Mouse (Mus musculus) cortical plate, adult 2 months (tissue): ENCODE data around the gene Olfr1198. TPM values are rescaled to one million over a fixed set of nuclear protein-coding genes. Genes with fewer than 3 reads are reported as not detected.

Experiments used
- H3K27ac ChIP-seq: fragments of 200-500 bp; 2 replicates; pipeline ENCODE4 v1.5.1; 2012; ENCODE audit warnings: low read length, control low read depth, inconsistent platforms; ENCODE audit not compliant: insufficient read depth
- H3K4me1 ChIP-seq: fragments of 200-500 bp; 2 replicates; pipeline ENCODE4 v1.6.1; 2011; ENCODE audit warnings: low read length; ENCODE audit not compliant: control insufficient read depth, insufficient read depth
- H3K4me3 ChIP-seq: fragments of 200-500 bp; 2 replicates; pipeline ENCODE4 v1.5.1; 2011; ENCODE audit warnings: mild to moderate bottlenecking, low read length, control low read depth; ENCODE audit not compliant: insufficient read depth
- CTCF ChIP-seq: fragments of 200-500 bp; IDR thresholded peaks from 2 replicates; pipeline ENCODE4 v1.5.1; 2011; ENCODE audit warnings: mild to moderate bottlenecking, control low read depth, low read length; ENCODE audit not compliant: insufficient read depth; ENCODE audit errors: extremely low read depth
- POLR2A ChIP-seq: fragments of 200-500 bp; IDR thresholded peaks from 2 replicates; pipeline ENCODE4 v1.6.1; 2011; ENCODE audit warnings: mild to moderate bottlenecking, low read length, control low read depth; ENCODE audit not compliant: insufficient read depth; ENCODE audit errors: extremely low read depth
- polyA plus RNA-seq: library from polyadenylated mRNA; depleted of rRNA; stranded (reverse); fragments of >200 nt; gene quantifications from 2 replicates; pipeline ENCODE4 v1.2.3, GENCODE M21; 2012; rRNA removed

Gene Olfr1198
- not detected in 2 replicates for polyA plus RNA-seq

DNA sequence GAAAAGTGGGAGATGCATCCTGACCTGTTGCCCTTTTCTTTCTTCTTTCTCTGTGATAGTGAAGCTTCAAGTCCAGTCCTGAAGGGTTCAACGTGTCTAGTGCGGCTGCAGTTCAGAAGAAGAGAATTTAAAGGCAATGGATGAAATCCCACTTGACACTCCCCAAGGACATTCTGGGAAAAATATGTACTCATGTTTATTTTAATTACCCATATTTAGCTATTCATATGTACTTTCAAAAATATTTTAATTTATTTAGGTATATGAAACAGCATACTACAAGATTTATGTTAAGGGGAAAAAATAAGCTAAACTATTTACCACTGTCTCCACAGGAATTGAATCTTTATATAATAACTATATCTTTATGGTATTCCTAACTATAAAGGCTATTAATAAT is at the start of gene Olfr1198:
Gene Olfr1198 (minus strand): TSS at position 101 of the 400 bp plus-strand sequence.
- Histone ChIP-seq H3K4me3 (no peak within 1 kb of the TSS), H3K4me1 (no peaks in the 10 kb centered on the region), H3K27ac (no peak within 1 kb of the TSS)
- TF ChIP-seq CTCF (no peak), POLR2A (no peak)

DNA sequence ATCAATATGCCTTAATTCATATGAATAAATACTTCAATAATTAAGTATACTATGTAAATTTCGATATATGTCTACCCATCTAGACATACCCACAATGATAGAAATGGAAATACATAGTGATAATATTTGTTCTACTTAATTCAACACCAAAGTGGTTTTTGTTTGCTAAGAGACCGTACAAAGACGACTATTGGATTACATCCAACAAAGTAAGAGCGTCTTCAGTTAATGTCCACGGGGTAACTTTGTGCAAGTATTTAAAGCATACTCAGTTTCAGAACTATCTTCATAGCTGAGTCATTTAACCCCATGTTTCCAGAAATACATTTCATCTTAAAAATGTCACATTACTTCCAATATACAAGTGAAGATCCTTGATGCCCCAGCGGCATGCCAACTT is 41.6 kb upstream of the Olfr1198 start, which contains the start of gene Olfr1201:
Gene Olfr1201 (plus strand): TSS at position 301 of the 400 bp plus-strand sequence.
- H3K27ac ChIP-seq = no peak within 1 kb of the TSS
- TF ChIP-seq POLR2A (no peak), CTCF (no peak)
- H3K4me3 ChIP-seq = no peak within 1 kb of the TSS
- no peaks in the 10 kb centered on the region for H3K4me1 ChIP-seq

DNA sequence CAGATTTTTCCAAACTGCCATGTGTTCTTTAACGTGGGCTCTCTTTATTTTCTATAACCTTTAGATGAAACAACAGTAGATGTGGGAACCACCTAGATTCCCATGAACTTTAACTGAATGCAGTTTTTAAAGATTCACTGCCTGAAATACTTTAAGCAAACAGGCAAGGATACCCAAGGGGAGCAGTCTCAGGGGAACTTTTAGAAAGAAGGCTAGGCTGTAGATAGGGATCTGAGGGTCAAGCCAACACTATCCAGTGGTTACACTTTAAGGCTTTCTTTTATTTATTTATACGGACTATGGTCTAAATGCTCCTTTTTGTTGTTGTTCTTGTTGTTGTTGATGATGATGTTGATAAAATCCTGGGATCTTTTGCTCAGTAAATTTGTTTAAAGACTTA is 19.2 kb upstream of the Olfr1198 start, which contains the start of gene Olfr1200:
Gene Olfr1200 (minus strand): TSS at position 101 of the 400 bp plus-strand sequence.
- Histone ChIP-seq H3K4me1 (no peaks in the 10 kb centered on the region), H3K27ac (no peak within 1 kb of the TSS), H3K4me3 (no peak within 1 kb of the TSS)
- TF ChIP-seq CTCF (no peak), POLR2A (no peak)

DNA sequence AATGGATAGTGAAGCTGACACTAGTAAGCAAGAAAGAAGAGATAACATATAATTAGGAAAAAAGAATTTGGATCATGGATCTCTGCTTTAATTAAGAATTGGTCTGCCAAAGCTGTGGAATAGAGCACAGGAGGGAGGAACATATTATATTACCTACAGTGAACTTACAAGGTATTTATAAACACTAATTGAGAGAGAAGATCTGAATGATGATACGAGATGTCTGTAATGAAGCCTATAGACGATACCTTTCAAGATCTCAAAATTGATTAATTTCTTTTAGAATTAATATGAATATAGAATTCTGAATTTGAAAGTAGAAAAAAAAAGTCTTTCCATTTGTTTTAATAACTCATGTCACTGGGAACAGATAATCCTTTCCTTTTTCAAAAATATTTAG is 9.2 kb upstream of the Olfr1198 start, which contains the start of gene Olfr1199:
Gene Olfr1199 (minus strand): TSS at position 101 of the 400 bp plus-strand sequence.
- no peak for TF ChIP-seq POLR2A
- TF ChIP-seq CTCF = no peak
- H3K27ac ChIP-seq = no peak within 1 kb of the TSS
- H3K4me3 ChIP-seq = no peak within 1 kb of the TSS
- no peaks in the 10 kb centered on the region for H3K4me1 ChIP-seq

DNA sequence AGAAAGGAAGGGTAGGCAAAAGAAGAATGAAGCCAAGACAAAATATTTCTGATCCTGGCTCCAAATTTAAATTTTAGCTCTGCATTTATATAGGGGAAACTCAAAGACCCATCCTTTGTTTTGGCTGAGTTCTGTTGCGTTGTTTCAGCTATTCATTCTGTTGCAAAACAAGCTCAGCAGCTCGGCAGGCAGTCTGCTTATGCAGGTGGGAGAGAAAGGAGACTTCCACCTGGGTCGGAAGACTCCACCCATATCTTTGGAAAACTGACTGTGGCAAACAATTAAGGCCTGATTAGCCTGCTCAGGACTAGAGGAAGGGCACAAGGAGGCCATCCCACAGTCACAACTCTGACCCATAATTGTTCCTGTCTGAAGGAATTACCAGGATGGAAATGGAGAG is 7.8 kb downstream of the Olfr1198 start:
- Histone ChIP-seq H3K27ac (no peak overlapping the region), H3K4me1 (no peaks in the 10 kb centered on the region), H3K4me3 (no peak overlapping the region)
- TF ChIP-seq POLR2A (no peak), CTCF (no peak)

DNA sequence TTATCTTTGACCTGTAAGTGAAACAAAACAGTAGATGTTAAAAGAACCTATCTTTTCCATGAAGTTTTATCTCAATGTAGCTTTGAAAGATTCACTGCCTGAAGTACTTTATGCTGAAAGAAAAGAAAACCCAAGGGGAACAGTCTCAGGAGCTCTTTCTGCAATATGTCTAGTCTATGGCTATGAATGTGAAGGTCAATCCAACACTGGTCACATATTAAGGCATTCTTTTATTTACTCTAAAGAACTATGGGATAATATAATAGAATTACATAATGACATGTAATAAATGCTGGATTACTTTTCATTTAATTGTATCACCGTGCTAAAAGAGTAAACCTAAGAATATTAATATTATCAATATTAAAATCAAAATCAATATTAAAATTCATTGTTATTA is 18.9 kb downstream of the Olfr1198 start, which contains the start of gene Olfr1197:
Gene Olfr1197 (minus strand): TSS at position 101 of the 400 bp plus-strand sequence.
- Histone ChIP-seq H3K4me3 (no peak within 1 kb of the TSS), H3K27ac (no peak within 1 kb of the TSS), H3K4me1 (no peaks in the 10 kb centered on the region)
- TF ChIP-seq CTCF = no peak
- TF ChIP-seq POLR2A = no peak

DNA sequence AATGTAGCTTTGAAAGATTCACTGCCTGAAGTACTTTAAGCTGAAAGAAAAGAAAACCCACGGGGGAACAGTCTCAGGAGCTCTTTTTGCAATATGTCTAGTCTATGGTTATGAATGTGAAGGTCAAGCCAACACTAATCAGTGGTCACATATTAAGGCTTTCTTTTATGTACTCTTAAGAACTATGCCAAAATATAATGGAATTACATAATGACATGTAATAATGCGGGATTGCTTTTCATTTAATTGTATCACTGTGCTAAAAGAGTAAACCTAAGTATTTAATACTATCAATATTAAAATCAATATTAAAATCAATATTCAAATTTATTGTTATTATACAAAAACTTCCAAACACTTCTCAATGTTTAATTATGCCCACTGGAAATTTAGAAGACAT is 46.7 kb downstream of the Olfr1198 start, which contains the start of gene Olfr1196:
Gene Olfr1196 (minus strand): TSS at position 101 of the 400 bp plus-strand sequence.
- TF ChIP-seq CTCF = no peak
- no peak for TF ChIP-seq POLR2A
- Histone ChIP-seq H3K27ac (no peak within 1 kb of the TSS), H3K4me1 (no peaks in the 10 kb centered on the region), H3K4me3 (no peak within 1 kb of the TSS)

Other genes with a start within 250 kb of the Olfr1198 start
- not detected in 2 replicates for gene Olfr1186, start 232.8 kb downstream of the Olfr1198 start, polyA plus RNA-seq
- not detected in 2 replicates for gene Olfr1188, start 194.4 kb downstream of the Olfr1198 start, polyA plus RNA-seq
- gene Olfr1189, start 164.9 kb downstream of the Olfr1198 start, polyA plus RNA-seq = not detected in 2 replicates
- gene Olfr1191-ps1, start 110.8 kb downstream of the Olfr1198 start, polyA plus RNA-seq = not detected in 2 replicates
- gene Olfr1192-ps1, start 102.9 kb downstream of the Olfr1198 start, polyA plus RNA-seq = not detected in 2 replicates
- gene Olfr1193, start 75.7 kb downstream of the Olfr1198 start, polyA plus RNA-seq = not detected in 2 replicates
- not detected in 2 replicates for gene Olfr1195, start 62.2 kb downstream of the Olfr1198 start, polyA plus RNA-seq
- not detected in 2 replicates for gene Olfr1196, start 46.8 kb downstream of the Olfr1198 start, polyA plus RNA-seq
- not detected in 2 replicates for gene Olfr1197, start 19.0 kb downstream of the Olfr1198 start, polyA plus RNA-seq
- gene Olfr1199, start 9.1 kb upstream of the Olfr1198 start, polyA plus RNA-seq = not detected in 2 replicates
- not detected in 2 replicates for gene Olfr1200, start 19.1 kb upstream of the Olfr1198 start, polyA plus RNA-seq
- not detected in 2 replicates for gene Olfr1201, start 41.7 kb upstream of the Olfr1198 start, polyA plus RNA-seq
- gene Olfr1202, start 63.1 kb upstream of the Olfr1198 start, polyA plus RNA-seq = not detected in 2 replicates
- gene Olfr1205, start 78.4 kb upstream of the Olfr1198 start, polyA plus RNA-seq = not detected in 2 replicates
- gene Olfr1204, start 97.9 kb upstream of the Olfr1198 start, polyA plus RNA-seq = not detected in 2 replicates
- gene Olfr1206, start 111.9 kb upstream of the Olfr1198 start, polyA plus RNA-seq = not detected in 2 replicates
- gene Olfr1208, start 150.9 kb upstream of the Olfr1198 start, polyA plus RNA-seq = not detected in 2 replicates
- gene Olfr1209, start 163.8 kb upstream of the Olfr1198 start, polyA plus RNA-seq = not detected in 2 replicates
- gene Olfr1211, start 186.7 kb upstream of the Olfr1198 start, polyA plus RNA-seq = not detected in 2 replicates
- gene Olfr1212, start 202.6 kb upstream of the Olfr1198 start, polyA plus RNA-seq = not detected in 2 replicates
- 0.04 TPM in 1 of 2 replicates, not detected in the other for gene Gm13762, start 228.9 kb upstream of the Olfr1198 start, polyA plus RNA-seq
- not detected in 2 replicates for gene Olfr1214, start 241.3 kb upstream of the Olfr1198 start, polyA plus RNA-seq